Mouse (Mus musculus): Measurements from ENCODE around the gene Myh14. TPM values are rescaled to one million over a fixed set of nuclear protein-coding genes. Genes with fewer than 3 reads are reported as not detected.
A peak's percentile ranks its signal among the peaks of the same experiment; 100 is the strongest.

The Myh14 gene
- polyA plus RNA-seq, 1 experiment from 2014 or later = 33.6 TPM

DNA sequence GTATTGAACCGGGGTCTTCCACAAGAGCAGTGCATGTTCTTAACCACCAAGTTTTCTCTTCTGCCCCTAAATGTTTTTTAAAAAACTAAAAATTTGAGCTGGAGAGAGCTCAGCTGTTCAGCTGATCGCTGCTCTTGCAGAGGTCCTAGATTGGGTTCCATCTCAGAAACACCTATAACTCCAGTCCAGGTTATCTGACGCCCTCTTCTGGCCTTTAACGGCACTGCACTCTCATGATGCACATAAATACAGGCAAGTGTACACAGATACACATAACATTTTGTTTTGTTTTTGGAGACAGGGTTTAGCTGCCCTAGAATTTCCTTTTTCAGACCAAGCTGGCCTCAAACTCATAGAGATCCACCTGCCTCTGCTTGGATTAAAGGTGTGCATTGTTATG lies 3.9 kb upstream of the Myh14 start:
- ATAC-seq (ENCODE audit: insufficient read depth) (no peak), DNase-seq (no peak)
- Histone ChIP-seq H3K27ac (ENCODE audit: low read depth) (no peak overlapping the region), H3K4me1 (ENCODE audit: insufficient read depth) (no peaks in the 10 kb centered on the region; the same call in 1 of the 2 replicates), H3K9ac (no peak overlapping the region), H3K36me3 (ENCODE audit: insufficient read depth) (no peaks in the 10 kb centered on the region), H3K4me2 (no peak overlapping the region), H3K27me3 (ENCODE audit: insufficient read depth, low read length) (peaks cover 9% of the 10 kb centered on the region), H3K9me3 (ENCODE audit: low read depth, low read length) (no peaks in the 10 kb centered on the region; the same call in 1 of the 2 replicates), H3K4me3 (ENCODE audit: low read depth, low read length) (no peak overlapping the region)
- 71% methylated on average over 4 of the region's 4 CpGs for WGBS
- peak; percentile 22; the same call in 1 of the 2 replicates for TF ChIP-seq CTCF (IDR thresholded peaks at IDR 0.05; ENCODE audit: low read depth)

DNA sequence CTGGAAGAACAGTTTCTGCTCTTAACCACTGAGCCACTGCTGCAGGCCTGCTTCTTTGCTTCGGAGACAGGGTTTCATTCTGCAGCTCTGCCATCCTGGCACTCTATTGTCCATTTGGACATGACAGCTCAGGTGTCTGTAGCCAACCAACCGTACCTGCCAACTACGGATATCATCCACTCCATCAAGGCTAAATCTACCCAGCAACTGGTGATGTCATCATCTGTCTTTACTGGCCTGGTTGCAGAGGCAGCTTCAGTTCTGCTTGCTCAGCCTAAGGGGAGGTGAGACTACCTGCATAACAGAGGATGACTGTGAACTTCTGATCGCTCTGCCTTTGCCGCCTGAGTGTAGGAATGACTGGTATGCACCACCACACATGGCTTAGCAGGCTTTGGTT lies 1.6 kb upstream of the Myh14 start:
- H3K27me3 ChIP-seq (ENCODE audit: insufficient read depth, low read length) = peaks cover 9% of the 10 kb centered on the region
- peak; percentile 62 for DNase-seq

DNA sequence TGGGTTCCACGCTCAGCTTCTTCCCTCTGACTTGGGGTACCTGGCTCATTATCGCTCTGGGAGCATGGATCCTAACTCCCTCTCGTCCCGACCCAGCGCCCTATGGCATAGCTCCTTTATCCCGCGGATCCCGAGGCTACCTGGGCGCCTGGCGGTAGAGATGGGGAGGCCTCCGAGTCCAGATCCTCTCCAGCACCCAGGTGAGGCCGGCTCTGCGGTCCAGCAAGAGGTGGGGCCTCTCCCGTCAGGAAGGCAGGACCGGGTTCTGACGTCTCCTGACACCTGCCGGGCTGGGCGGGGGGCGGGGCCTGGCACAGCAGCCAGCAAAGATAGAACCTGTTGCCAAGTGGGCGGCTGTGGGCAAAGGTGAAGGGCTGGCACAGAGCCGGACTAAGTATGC lies 1.5 kb downstream of the Myh14 start:
- H3K4me2 ChIP-seq = peak overlapping the region; percentile 46

More for the DNA sequence above, 1.6 kb upstream of the Myh14 start:
- 0 out of 2 replicates have a peak overlapping the region, but pooled peaks have one; percentile 12 for H3K27ac ChIP-seq (ENCODE audit: low read depth)
- H3K9ac ChIP-seq = no peak overlapping the region
- TF ChIP-seq CTCF (IDR thresholded peaks at IDR 0.05; ENCODE audit: low read depth) = no peak
- ATAC-seq (ENCODE audit: insufficient read depth) = no peak
- H3K4me3 ChIP-seq (ENCODE audit: low read depth, low read length) = no peak overlapping the region
- whole genome bisulfite sequencing = 54% methylated on average over 5 of the region's 5 CpGs
- no peaks in the 10 kb centered on the region; the same call in 1 of the 2 replicates for H3K4me1 ChIP-seq (ENCODE audit: insufficient read depth)
- no peaks in the 10 kb centered on the region for H3K36me3 ChIP-seq (ENCODE audit: insufficient read depth)
- no peak overlapping the region for H3K4me2 ChIP-seq
- H3K9me3 ChIP-seq (ENCODE audit: low read depth, low read length) = no peaks in the 10 kb centered on the region; the same call in 1 of the 2 replicates

DNA sequence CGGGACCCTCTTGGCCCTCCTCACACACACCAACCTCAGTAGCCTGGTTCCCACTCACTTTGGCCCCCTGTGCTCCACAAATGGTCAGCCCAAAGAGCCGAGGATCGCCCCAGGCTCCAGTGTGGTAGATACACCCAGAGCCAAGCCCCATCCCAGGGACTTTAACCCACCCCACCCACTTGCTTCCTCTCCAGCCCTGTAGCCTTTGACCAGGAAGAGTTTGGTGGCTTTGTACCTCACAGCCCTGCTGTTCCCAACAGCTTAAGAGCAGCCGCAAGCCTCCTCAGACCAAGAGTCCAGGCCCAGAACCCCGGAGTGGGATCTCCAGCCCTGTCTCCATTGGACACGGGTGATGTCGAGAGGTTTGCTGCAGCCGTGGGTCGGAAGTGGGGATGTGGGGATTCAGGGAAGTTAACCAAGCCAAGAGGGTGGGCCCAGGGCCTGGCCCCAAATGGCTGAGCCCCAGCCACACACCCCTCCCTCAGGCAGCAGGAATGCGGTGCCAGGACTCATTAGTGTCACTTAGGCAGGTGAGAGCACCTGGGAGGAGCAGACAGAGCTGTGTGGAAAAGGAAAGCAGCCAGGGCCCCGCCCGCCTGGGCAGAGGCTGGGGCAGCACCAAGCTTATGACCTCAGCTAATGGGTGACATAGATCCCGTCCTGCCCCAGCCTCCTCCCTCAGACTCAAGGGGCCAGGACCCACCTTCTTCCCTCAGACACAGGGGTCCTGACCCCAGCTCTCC lies 2.5 kb downstream of the Myh14 start:
- peak overlapping the region; percentile 70 for H3K27ac ChIP-seq (ENCODE audit: low read depth)
- no peaks in the 10 kb centered on the region for H3K36me3 ChIP-seq (ENCODE audit: insufficient read depth)
- peak overlapping the region; percentile 14 for H3K4me3 ChIP-seq (ENCODE audit: low read depth, low read length)
- H3K4me1 ChIP-seq (ENCODE audit: insufficient read depth) = no peaks in the 10 kb centered on the region; the same call in 1 of the 2 replicates
- H3K9me3 ChIP-seq (ENCODE audit: low read depth, low read length) = no peaks in the 10 kb centered on the region
- no peak overlapping the region for H3K9ac ChIP-seq
- ATAC-seq (ENCODE audit: insufficient read depth) (peak; percentile 28; the same call in 1 of the 2 replicates), DNase-seq (peak; percentile 18)
- peak overlapping the region; percentile 46 for H3K4me2 ChIP-seq
- TF ChIP-seq CTCF (IDR thresholded peaks at IDR 0.05; ENCODE audit: low read depth) = no peak
- peaks cover 9% of the 10 kb centered on the region for H3K27me3 ChIP-seq (ENCODE audit: insufficient read depth, low read length)
- 59% methylated on average over 13 of the region's 13 CpGs for WGBS

More for the DNA sequence above, 1.5 kb downstream of the Myh14 start:
- no peaks in the 10 kb centered on the region; the same call in 1 of the 2 replicates for H3K4me1 ChIP-seq (ENCODE audit: insufficient read depth)
- H3K9me3 ChIP-seq (ENCODE audit: low read depth, low read length) = no peaks in the 10 kb centered on the region
- ATAC-seq (ENCODE audit: insufficient read depth) (no peak), DNase-seq (peak; percentile 29)
- H3K27ac ChIP-seq (ENCODE audit: low read depth) = peak overlapping the region; percentile 70
- H3K4me3 ChIP-seq (ENCODE audit: low read depth, low read length) = peak overlapping the region; percentile 14
- peaks cover 9% of the 10 kb centered on the region for H3K27me3 ChIP-seq (ENCODE audit: insufficient read depth, low read length)
- H3K36me3 ChIP-seq (ENCODE audit: insufficient read depth) = no peaks in the 10 kb centered on the region
- no peak for TF ChIP-seq CTCF (IDR thresholded peaks at IDR 0.05; ENCODE audit: low read depth)
- 11% methylated on average over 21 of the region's 21 CpGs for WGBS
- H3K9ac ChIP-seq = 0 out of 2 replicates have a peak overlapping the region, but pooled peaks have one; percentile 16

DNA sequence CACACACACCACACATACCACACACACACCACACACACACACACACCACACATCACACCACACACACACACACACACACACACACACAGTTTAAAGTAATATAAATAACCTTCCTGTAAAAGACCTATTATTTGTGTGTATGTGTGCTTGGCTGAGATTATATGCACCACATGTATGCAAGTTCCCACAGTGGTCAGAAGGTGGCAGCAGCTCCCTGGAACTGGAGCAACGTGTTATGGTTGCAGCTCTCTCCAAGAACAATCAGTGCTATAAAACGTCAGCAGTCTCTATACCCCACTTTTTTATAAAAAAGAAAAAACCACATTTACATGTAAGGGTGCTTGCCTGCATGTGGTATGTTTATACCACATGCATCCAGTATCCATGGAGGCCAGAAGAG lies 4.2 kb downstream of the Myh14 start:
- ATAC-seq (ENCODE audit: insufficient read depth) (no peak), DNase-seq (no peak)
- Histone ChIP-seq H3K27ac (ENCODE audit: low read depth) (no peak overlapping the region), H3K36me3 (ENCODE audit: insufficient read depth) (no peaks in the 10 kb centered on the region), H3K27me3 (ENCODE audit: insufficient read depth, low read length) (peaks cover 9% of the 10 kb centered on the region), H3K4me3 (ENCODE audit: low read depth, low read length) (no peak overlapping the region), H3K9me3 (ENCODE audit: low read depth, low read length) (no peaks in the 10 kb centered on the region), H3K4me1 (ENCODE audit: insufficient read depth) (no peaks in the 10 kb centered on the region; the same call in 1 of the 2 replicates), H3K4me2 (no peak overlapping the region), H3K9ac (no peak overlapping the region)
- peak; percentile 46 for TF ChIP-seq CTCF (IDR thresholded peaks at IDR 0.05; ENCODE audit: low read depth)
- 69% methylated on average over 2 of the region's 2 CpGs for WGBS

DNA sequence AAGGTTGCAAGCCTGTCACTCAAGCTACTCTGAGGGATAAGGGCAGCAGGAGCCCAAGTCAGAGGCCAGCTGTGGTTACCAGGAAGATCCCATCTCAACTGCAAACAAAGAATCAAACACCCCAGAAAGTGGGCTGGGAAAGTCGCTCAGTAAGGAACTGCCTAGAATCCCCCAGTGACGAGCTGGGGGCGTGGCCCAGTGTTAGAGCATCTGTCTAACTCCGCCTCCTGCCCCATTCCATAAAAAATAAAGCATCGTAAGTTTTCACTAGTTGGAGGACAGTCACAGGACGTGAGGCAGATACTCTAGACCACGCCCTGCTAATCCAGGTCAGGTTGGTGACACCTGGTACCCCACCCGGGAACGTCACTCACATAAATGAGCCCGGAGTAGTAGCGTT lies 5.9 kb downstream of the Myh14 start:
- no peak overlapping the region for H3K4me2 ChIP-seq
- H3K36me3 ChIP-seq (ENCODE audit: insufficient read depth) = no peaks in the 10 kb centered on the region
- TF ChIP-seq CTCF (IDR thresholded peaks at IDR 0.05; ENCODE audit: low read depth) = no peak
- no peaks in the 10 kb centered on the region for H3K4me1 ChIP-seq (ENCODE audit: insufficient read depth)
- no peak overlapping the region for H3K9ac ChIP-seq
- 35% methylated on average over 11 of the region's 11 CpGs for WGBS
- no peaks in the 10 kb centered on the region for H3K27me3 ChIP-seq (ENCODE audit: insufficient read depth, low read length)
- no peak for ATAC-seq (ENCODE audit: insufficient read depth)
- no peak overlapping the region for H3K4me3 ChIP-seq (ENCODE audit: low read depth, low read length)
- no peak for DNase-seq
- no peak overlapping the region; the same call in 1 of the 2 replicates for H3K27ac ChIP-seq (ENCODE audit: low read depth)
- no peaks in the 10 kb centered on the region for H3K9me3 ChIP-seq (ENCODE audit: low read depth, low read length)

DNA sequence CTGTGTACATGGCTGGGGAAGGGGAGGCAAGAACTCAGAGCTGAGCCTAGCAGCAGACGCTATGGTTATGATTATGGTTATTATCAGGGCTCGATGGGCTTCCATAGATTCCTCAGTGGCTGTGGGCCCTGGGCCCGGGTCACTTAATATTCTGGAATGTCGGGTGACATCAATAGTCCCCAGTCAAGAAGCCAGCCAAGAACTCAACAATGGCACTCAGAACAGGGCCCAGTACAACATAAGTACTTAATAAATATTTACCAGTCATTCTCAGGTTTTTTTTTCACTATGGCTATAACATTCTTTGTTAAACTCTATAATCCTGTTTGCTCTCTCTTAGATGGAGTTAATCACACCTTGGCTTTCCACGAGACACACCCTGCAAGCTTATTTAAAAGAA lies 7.1 kb downstream of the Myh14 start:
- Histone ChIP-seq H3K4me2 (no peak overlapping the region), H3K9ac (no peak overlapping the region), H3K9me3 (ENCODE audit: low read depth, low read length) (no peaks in the 10 kb centered on the region), H3K27ac (ENCODE audit: low read depth) (peak overlapping the region; percentile 69), H3K27me3 (ENCODE audit: insufficient read depth, low read length) (no peaks in the 10 kb centered on the region), H3K4me1 (ENCODE audit: insufficient read depth) (no peaks in the 10 kb centered on the region), H3K36me3 (ENCODE audit: insufficient read depth) (no peaks in the 10 kb centered on the region), H3K4me3 (ENCODE audit: low read depth, low read length) (no peak overlapping the region)
- peak; percentile 46 for DNase-seq
- 60% methylated on average over 5 of the region's 5 CpGs for WGBS
- 0 out of 2 replicates have a peak, but pooled peaks have one; percentile 28 for ATAC-seq (ENCODE audit: insufficient read depth)
- no peak for TF ChIP-seq CTCF (IDR thresholded peaks at IDR 0.05; ENCODE audit: low read depth)
